Mouse (Mus musculus): ENCODE measurements around the gene Apopt1.

DNA sequence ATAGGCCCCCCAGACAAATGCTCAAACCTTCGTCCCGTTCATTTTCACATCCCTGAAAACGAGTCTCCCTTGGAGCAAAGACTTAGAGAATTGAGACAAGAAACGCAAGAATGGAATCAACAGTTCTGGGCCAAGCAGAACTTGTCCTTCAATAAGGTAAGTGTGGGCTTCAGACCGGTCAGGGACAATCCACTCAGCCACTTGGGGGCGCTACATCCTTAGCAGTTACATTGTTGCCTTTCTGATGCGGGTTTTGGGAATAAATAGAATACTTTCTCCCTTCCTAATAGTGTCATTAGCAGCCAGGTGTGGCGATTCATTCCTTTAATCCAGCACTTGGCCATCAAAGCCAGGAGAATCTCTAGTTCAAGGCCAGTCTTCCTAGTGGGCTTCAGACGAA lies 9.6 kb downstream of the Apopt1 start:
- TF ChIP-seq CTCF (IDR thresholded peaks at IDR 0.05; ENCODE audit: low read depth) (peak; percentile 75), EP300 (optimal IDR thresholded peaks at IDR 0.05) (no peak)

Measured in stomach, postnatal 0 days (tissue).